ENCODE assay signal across 9 mouse cellular contexts in the genomic region with DNA sequence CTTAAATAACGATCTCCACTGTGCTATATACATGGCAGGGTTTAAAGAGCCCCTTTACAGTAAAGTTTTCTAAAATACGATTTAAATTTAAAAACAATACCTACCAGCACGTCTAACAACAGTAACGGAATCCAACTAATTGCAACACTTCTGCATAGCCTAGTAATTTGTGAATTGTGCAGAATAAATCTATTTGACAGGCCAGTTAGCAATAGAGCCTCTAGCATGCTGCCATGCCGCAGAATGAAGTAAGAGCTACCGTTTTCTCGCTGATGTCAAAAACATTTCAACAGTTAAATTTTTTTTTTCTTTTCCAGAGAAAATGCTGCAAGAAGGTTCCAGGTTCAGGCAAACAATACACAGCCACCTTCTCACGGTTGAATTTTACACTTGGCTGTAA.
DNase-seq lines count a peak whose midpoint lies in the region; ATAC-seq and TF ChIP-seq lines count a peak whose summit lies in the region.
"Had no signal": no experiment of that assay in that cellular context is flagged by ENCODE, and none has a peak within 500 bp of the region (broad histone marks: within the 10 kb centered on the region; RNA-seq: fewer than 3 reads in every experiment).

No protein-coding gene starts in this region.

- ATAC-seq in kidney, embryonic 15.5 days (replicated peaks; ENCODE audit: low FRiP score) = no peak
- ATAC-seq in forebrain, embryonic 12.5 days (ENCODE audit: low FRiP score) = no peak
- ATAC-seq in hindbrain, embryonic 15.5 days (ENCODE audit: low FRiP score, low read depth) = no peak
- no peak for ATAC-seq in midbrain, postnatal 0 days (ENCODE audit: low FRiP score)

- no peaks in the 10 kb centered on the region for H3K36me3 ChIP-seq in kidney, embryonic 15.5 days
- H3K36me3 ChIP-seq in forebrain, embryonic 12.5 days (replicated peaks) = no peaks in the 10 kb centered on the region
- H3K36me3 ChIP-seq in hindbrain, embryonic 15.5 days = no peaks in the 10 kb centered on the region
- H3K36me3 ChIP-seq in midbrain, postnatal 0 days (ENCODE audit: insufficient read depth, low read length) = no peaks in the 10 kb centered on the region

- H3K27ac ChIP-seq in kidney, embryonic 15.5 days = no peak overlapping the region
- no peak overlapping the region for H3K27ac ChIP-seq in forebrain, embryonic 12.5 days
- H3K27ac ChIP-seq in hindbrain, embryonic 15.5 days (replicated peaks) = peak overlapping the region; percentile 71; the same call in 1 of the 2 replicates
- H3K27ac ChIP-seq in midbrain, postnatal 0 days (ENCODE audit: low read depth, low read length) = no peak overlapping the region
- H3K27ac ChIP-seq: kidney, postnatal 0 days had no signal

- H3K9ac ChIP-seq in kidney, embryonic 15.5 days = no peak overlapping the region
- no peak overlapping the region for H3K9ac ChIP-seq in forebrain, embryonic 12.5 days
- H3K9ac ChIP-seq in hindbrain, embryonic 15.5 days = peak overlapping the region; percentile 24
- H3K9ac ChIP-seq in midbrain, postnatal 0 days (replicated peaks; ENCODE audit: low read length, poor library complexity, severe bottlenecking) = 0 out of 2 replicates have a peak overlapping the region, but pooled peaks have one; percentile 36

- no peak for DNase-seq in kidney, postnatal 4 days
- no peak for DNase-seq in midbrain, postnatal 0 days (ENCODE audit: low spot score)
- no peak for DNase-seq in cerebellum, postnatal 4 days (ENCODE audit: low spot score in 2 of 2)
- DNase-seq in T-cell, adult 2 months (ENCODE audit: low spot score) = no peak
- DNase-seq: cerebellum, adult 11-12 months had no signal

- H3K4me3 ChIP-seq in kidney, embryonic 15.5 days (replicated peaks) = peak overlapping the region; percentile 3; the same call in 1 of the 2 replicates
- no peak overlapping the region for H3K4me3 ChIP-seq in forebrain, embryonic 12.5 days (replicated peaks)
- peak overlapping the region; percentile 41 for H3K4me3 ChIP-seq in hindbrain, embryonic 15.5 days
- H3K4me3 ChIP-seq in midbrain, postnatal 0 days (ENCODE audit: low read depth, low read length) = peak overlapping the region; percentile 46

- 54% methylated on average over 8 of the region's 8 CpGs for WGBS in kidney, embryonic 15.5 days
- WGBS in forebrain, embryonic 12.5 days = 56% methylated on average over 8 of the region's 8 CpGs
- 55% methylated on average over 8 of the region's 8 CpGs for WGBS in hindbrain, embryonic 15.5 days
- WGBS in midbrain, postnatal 0 days = 46% methylated on average over 8 of the region's 8 CpGs

- H3K9me3 ChIP-seq in kidney, embryonic 15.5 days (replicated peaks) = no peaks in the 10 kb centered on the region
- H3K9me3 ChIP-seq in forebrain, embryonic 12.5 days = no peaks in the 10 kb centered on the region
- H3K9me3 ChIP-seq in hindbrain, embryonic 15.5 days = no peaks in the 10 kb centered on the region
- no peaks in the 10 kb centered on the region for H3K9me3 ChIP-seq in midbrain, postnatal 0 days (ENCODE audit: low read length)

- TF ChIP-seq CTCF in midbrain, postnatal 0 days (IDR thresholded peaks at IDR 0.05) = no peak

- H3K4me1 ChIP-seq in kidney, embryonic 15.5 days = peaks cover 4% of the 10 kb centered on the region
- H3K4me1 ChIP-seq in forebrain, embryonic 12.5 days = peaks cover 16% of the 10 kb centered on the region; the same call in 1 of the 2 replicates
- peaks cover 3% of the 10 kb centered on the region; the same call in 1 of the 2 replicates for H3K4me1 ChIP-seq in hindbrain, embryonic 15.5 days (replicated peaks)
- H3K4me1 ChIP-seq in midbrain, postnatal 0 days (ENCODE audit: insufficient read depth, low read length) = no peaks in the 10 kb centered on the region

- no peak overlapping the region; the same call in 1 of the 2 replicates for H3K4me2 ChIP-seq in kidney, embryonic 15.5 days
- H3K4me2 ChIP-seq in forebrain, embryonic 12.5 days = peak overlapping the region; percentile 54; the same call in 1 of the 2 replicates
- H3K4me2 ChIP-seq in hindbrain, embryonic 15.5 days = peak overlapping the region; percentile 54
- H3K4me2 ChIP-seq in midbrain, postnatal 0 days (ENCODE audit: low read depth, low read length, poor library complexity, severe bottlenecking) = peak overlapping the region; percentile 60

- H3K27me3 ChIP-seq in kidney, embryonic 15.5 days = no peaks in the 10 kb centered on the region; the same call in 1 of the 2 replicates
- H3K27me3 ChIP-seq in forebrain, embryonic 12.5 days = 0 out of 2 replicates have a peak, but pooled peaks cover 4% of the 10 kb centered on the region
- 0 out of 2 replicates have a peak, but pooled peaks cover 2% of the 10 kb centered on the region for H3K27me3 ChIP-seq in hindbrain, embryonic 15.5 days
- no peaks in the 10 kb centered on the region for H3K27me3 ChIP-seq in midbrain, postnatal 0 days (ENCODE audit: insufficient read depth, low read length)

Comparison
In these comparisons a context has a peak if more than half of its experiments do, and no peak if none do; other contexts are left out.
1. H3K9ac ChIP-seq: peak in hindbrain, embryonic 15.5 days (single experiment) and midbrain, postnatal 0 days (single experiment); none in kidney, embryonic 15.5 days (single experiment) and forebrain, embryonic 12.5 days (single experiment).